Mouse (Mus musculus): Measurements from ENCODE around the gene Med25. TPM values are rescaled to one million over a fixed set of nuclear protein-coding genes. Genes with fewer than 3 reads are reported as not detected.
A peak's percentile ranks its signal among the peaks of the same experiment; 100 is the strongest.
"Not testable (repeated sequence)": the region's sequence is repeated elsewhere in the genome, so short reads cannot be mapped to it uniquely, and the experiment has no call there.

The Med25 gene
- polyA plus RNA-seq, 1 experiment from 2014 or later, result 80.0 TPM

DNA sequence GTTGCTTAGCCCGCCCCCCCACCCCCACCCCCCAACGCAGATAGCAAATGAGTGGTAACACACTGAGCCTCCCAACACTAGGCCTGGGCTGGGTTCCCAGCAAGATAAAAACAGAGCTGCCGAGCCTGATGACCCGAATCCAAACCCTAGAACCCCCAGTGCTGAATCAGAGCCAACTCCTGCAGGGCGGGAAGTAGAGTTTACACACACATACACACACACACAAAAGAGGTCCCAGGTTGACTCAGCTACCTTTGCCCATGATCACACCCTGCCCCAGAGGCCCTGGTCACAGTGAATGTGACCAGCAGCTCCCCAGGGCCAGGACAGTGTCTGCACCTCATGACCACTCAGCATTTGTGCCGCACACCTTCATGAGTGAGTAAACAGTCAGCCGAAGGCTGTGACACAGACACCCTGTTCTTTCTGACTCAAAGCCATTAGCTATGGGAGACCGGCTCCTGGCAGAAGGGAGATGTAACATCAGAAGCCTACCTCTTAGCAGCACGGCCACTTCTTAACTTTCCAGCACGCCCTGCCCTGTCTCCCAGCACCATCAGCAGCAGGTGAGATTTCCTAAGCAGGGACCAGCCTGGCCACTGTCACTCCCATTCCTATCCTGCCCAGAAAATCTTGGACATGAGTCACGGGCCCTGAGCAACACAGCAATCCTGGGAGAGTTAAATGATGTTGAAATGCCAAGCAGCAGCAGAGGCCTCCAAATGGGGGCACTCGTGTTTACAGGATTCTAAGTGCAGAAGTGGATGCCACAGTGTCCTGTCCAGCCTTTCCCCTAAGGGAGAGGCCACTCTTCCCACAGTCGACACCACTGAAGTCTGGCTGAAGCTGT, 4.0 kb downstream of the Med25 start:
- H3K4me1 ChIP-seq (ENCODE audit: control insufficient read depth, insufficient read depth, low read length), result peaks cover 14% of the 10 kb centered on the region
- H3K4me3 ChIP-seq (ENCODE audit: low read length), result no peak overlapping the region
- H3K9ac ChIP-seq (ENCODE audit: low read depth, low read length), result no peak overlapping the region
- H3K36me3 ChIP-seq (ENCODE audit: control insufficient read depth, insufficient read depth, low read length), result peaks cover 49% of the 10 kb centered on the region
- no peak for ATAC-seq (ENCODE audit: low FRiP score, low TSS enrichment)
- H3K4me2 ChIP-seq (replicated peaks; ENCODE audit: low read depth, low read length), result no peak overlapping the region
- H3K27ac ChIP-seq (ENCODE audit: low read depth, low read length), result no peak overlapping the region
- H3K27me3 ChIP-seq (ENCODE audit: control insufficient read depth, insufficient read depth, low read length), result no peaks in the 10 kb centered on the region
- 89% methylated on average over 13 of the region's 13 CpGs for WGBS
- H3K9me3 ChIP-seq (ENCODE audit: control insufficient read depth, low read length), result no peaks in the 10 kb centered on the region

DNA sequence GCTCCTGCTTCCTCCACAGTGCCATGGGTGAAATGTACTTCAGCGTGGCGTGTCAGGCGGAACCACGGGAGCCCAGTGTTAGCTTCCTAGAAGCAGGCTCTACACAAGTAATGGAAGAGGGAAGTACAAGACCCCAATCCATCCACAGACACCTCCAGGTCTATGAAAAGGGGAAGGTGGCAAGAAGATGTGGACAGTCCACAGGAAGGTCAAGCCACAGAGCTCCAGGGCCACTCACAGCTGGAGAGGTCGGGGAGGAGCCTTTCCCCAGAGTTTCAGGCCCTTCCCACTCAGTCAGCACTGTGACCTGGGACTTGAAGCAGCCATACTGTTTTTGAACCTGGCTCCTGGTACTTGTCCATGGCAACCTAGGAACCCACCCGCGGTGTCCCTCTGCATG, 5.5 kb downstream of the Med25 start:
- no peak for ATAC-seq (ENCODE audit: low FRiP score, low TSS enrichment)
- 80% methylated on average over 7 of the region's 7 CpGs for WGBS
- no peaks in the 10 kb centered on the region for H3K9me3 ChIP-seq (ENCODE audit: control insufficient read depth, low read length)
- H3K4me2 ChIP-seq (replicated peaks; ENCODE audit: low read depth, low read length), result no peak overlapping the region
- no peak overlapping the region for H3K4me3 ChIP-seq (ENCODE audit: low read length)
- H3K4me1 ChIP-seq (ENCODE audit: control insufficient read depth, insufficient read depth, low read length), result peaks cover 14% of the 10 kb centered on the region
- no peak overlapping the region for H3K27ac ChIP-seq (ENCODE audit: low read depth, low read length)
- no peaks in the 10 kb centered on the region for H3K27me3 ChIP-seq (ENCODE audit: control insufficient read depth, insufficient read depth, low read length)
- H3K9ac ChIP-seq (ENCODE audit: low read depth, low read length), result no peak overlapping the region
- peaks cover 62% of the 10 kb centered on the region for H3K36me3 ChIP-seq (ENCODE audit: control insufficient read depth, insufficient read depth, low read length)

DNA sequence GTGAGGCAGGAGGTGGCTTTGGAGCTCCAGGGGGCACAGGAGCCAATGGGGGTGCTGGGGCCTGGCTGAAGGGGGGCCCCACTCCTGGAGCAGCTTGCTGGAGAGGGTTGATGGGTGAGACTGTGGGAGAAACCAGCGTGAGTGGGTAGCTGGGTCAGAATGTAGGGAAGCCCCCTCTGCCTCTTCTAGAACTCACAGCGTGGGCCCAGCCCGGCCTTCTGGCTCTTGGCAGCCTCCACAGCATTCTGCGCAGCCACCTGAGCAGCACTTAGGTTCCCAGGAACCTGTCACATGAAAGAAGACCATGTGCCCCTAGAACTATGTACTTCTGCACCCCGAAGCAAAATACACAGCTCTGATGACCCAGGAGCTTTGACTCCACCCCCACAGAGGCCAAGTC, 7.9 kb downstream of the Med25 start:
- H3K27ac ChIP-seq (ENCODE audit: low read depth, low read length), result no peak overlapping the region
- H3K9ac ChIP-seq (ENCODE audit: low read depth, low read length), result no peak overlapping the region
- no peak for ATAC-seq (ENCODE audit: low FRiP score, low TSS enrichment)
- no peak overlapping the region for H3K4me3 ChIP-seq (ENCODE audit: low read length)
- no peaks in the 10 kb centered on the region for H3K9me3 ChIP-seq (ENCODE audit: control insufficient read depth, low read length)
- H3K27me3 ChIP-seq (ENCODE audit: control insufficient read depth, insufficient read depth, low read length), result no peaks in the 10 kb centered on the region
- H3K4me1 ChIP-seq (ENCODE audit: control insufficient read depth, insufficient read depth, low read length), result no peaks in the 10 kb centered on the region
- WGBS, result 96% methylated on average over 5 of the region's 5 CpGs
- peaks cover 84% of the 10 kb centered on the region for H3K36me3 ChIP-seq (ENCODE audit: control insufficient read depth, insufficient read depth, low read length)
- H3K4me2 ChIP-seq (replicated peaks; ENCODE audit: low read depth, low read length), result no peak overlapping the region

DNA sequence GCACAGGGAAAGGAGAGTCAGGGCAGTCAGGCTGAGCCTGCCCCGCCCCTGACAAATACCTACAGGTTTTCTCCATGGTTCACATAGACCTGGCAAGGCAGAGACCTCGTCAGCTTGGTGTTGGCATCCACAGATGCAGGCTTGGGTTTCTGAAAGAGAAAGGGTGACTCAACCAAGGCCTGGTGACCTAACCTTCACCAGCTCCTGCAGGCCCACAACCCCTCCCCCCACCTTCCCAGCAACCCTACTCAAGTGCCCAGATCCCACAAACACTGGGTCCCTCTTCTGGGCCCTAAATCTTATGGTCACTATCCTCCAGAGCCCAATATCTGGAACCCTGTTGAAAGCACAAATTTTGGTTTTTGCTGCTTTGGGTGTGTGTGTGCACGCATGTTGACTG, 9.5 kb downstream of the Med25 start:
- H3K9me3 ChIP-seq (ENCODE audit: control insufficient read depth, low read length), result no peaks in the 10 kb centered on the region
- 91% methylated on average over 3 of the region's 3 CpGs for WGBS
- H3K4me3 ChIP-seq (ENCODE audit: low read length), result no peak overlapping the region
- no peaks in the 10 kb centered on the region for H3K27me3 ChIP-seq (ENCODE audit: control insufficient read depth, insufficient read depth, low read length)
- H3K36me3 ChIP-seq (ENCODE audit: control insufficient read depth, insufficient read depth, low read length), result peaks cover 86% of the 10 kb centered on the region
- H3K4me1 ChIP-seq (ENCODE audit: control insufficient read depth, insufficient read depth, low read length), result no peaks in the 10 kb centered on the region
- H3K9ac ChIP-seq (ENCODE audit: low read depth, low read length), result no peak overlapping the region
- no peak for ATAC-seq (ENCODE audit: low FRiP score, low TSS enrichment)
- no peak overlapping the region for H3K27ac ChIP-seq (ENCODE audit: low read depth, low read length)
- H3K4me2 ChIP-seq (replicated peaks; ENCODE audit: low read depth, low read length), result no peak overlapping the region

GRCm38 (mm10) chr7:44877833-44878232, 14.7 kb downstream of the Med25 start:
- H3K36me3 ChIP-seq (ENCODE audit: control insufficient read depth, insufficient read depth, low read length), result peaks cover 70% of the 10 kb centered on the region
- WGBS, result 92% methylated on average over 14 of the region's 14 CpGs
- ATAC-seq (ENCODE audit: low FRiP score, low TSS enrichment), result no peak

GRCm38 (mm10) chr7:44871774-44872173, 20.7 kb downstream of the Med25 start:
- WGBS, result 86% methylated on average over 2 of the region's 2 CpGs
- H3K27ac ChIP-seq (ENCODE audit: low read depth, low read length); H3K27me3 ChIP-seq (ENCODE audit: control insufficient read depth, insufficient read depth, low read length); H3K4me3 ChIP-seq (ENCODE audit: low read length); H3K9ac ChIP-seq (ENCODE audit: low read depth, low read length); H3K4me2 ChIP-seq (replicated peaks; ENCODE audit: low read depth, low read length); H3K9me3 ChIP-seq (ENCODE audit: control insufficient read depth, low read length); ATAC-seq (ENCODE audit: low FRiP score, low TSS enrichment): not testable (repeated sequence)
- Histone ChIP-seq H3K4me1 (ENCODE audit: control insufficient read depth, insufficient read depth, low read length) (peaks cover 25% of the 10 kb centered on the region), H3K36me3 (ENCODE audit: control insufficient read depth, insufficient read depth, low read length) (peaks cover 15% of the 10 kb centered on the region)

More at GRCm38 (mm10) chr7:44877833-44878232, 14.7 kb downstream of the Med25 start:
- no peaks in the 10 kb centered on the region for H3K9me3 ChIP-seq (ENCODE audit: control insufficient read depth, low read length)
- no peak overlapping the region for H3K4me3 ChIP-seq (ENCODE audit: low read length)
- H3K4me1 ChIP-seq (ENCODE audit: control insufficient read depth, insufficient read depth, low read length), result peaks cover 4% of the 10 kb centered on the region; the same call in 1 of the 2 replicates
- H3K27me3 ChIP-seq (ENCODE audit: control insufficient read depth, insufficient read depth, low read length), result no peaks in the 10 kb centered on the region
- no peak overlapping the region for H3K9ac ChIP-seq (ENCODE audit: low read depth, low read length)
- no peak overlapping the region for H3K27ac ChIP-seq (ENCODE audit: low read depth, low read length)
- H3K4me2 ChIP-seq (replicated peaks; ENCODE audit: low read depth, low read length), result no peak overlapping the region

DNA sequence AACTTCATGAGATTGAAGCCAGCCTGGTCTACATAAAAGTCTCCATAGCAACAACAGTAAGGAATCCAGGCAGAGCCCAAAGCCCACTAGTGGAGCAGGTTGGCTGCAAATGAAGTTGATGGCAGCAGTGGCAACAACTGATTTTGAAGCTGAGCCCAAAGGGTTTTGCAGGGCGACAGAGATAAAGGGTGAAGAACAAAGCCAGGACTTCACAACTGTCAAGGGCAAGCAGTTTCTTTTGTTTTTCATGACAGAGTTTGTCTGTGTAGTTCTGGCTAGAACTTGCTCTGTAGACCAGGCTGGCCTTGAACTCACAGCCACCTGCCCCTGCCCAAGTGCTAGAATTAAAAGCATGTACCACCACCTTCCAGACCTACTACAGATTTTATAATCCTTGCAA, 21.3 kb downstream of the Med25 start:
- no peak for ATAC-seq (ENCODE audit: low FRiP score, low TSS enrichment)
- WGBS, result 87% methylated on average over 1 of the region's 1 CpGs
- peaks cover 13% of the 10 kb centered on the region for H3K36me3 ChIP-seq (ENCODE audit: control insufficient read depth, insufficient read depth, low read length)

DNA sequence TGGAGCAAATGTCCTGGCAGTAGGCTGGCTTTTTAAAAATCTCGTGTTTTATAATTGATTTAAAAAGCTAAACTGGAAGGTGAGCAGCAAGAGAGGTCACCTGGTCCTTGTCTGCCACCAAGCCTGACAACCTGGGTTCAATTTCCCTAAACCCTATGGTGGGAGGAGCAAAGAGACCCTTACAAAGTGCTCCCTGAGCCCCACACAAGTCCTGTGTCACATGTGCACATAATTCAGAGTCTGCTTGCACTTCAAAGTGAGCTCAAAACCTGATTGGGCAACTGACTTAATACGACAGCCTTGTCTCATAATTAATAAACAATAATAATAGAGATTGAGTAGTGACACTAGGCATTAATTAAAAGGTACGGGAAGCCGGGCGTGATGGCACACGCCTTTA, 21.9 kb downstream of the Med25 start:
- peaks cover 13% of the 10 kb centered on the region; the same call in 1 of the 2 replicates for H3K36me3 ChIP-seq (ENCODE audit: control insufficient read depth, insufficient read depth, low read length)
- H3K27me3 ChIP-seq (ENCODE audit: control insufficient read depth, insufficient read depth, low read length), result no peaks in the 10 kb centered on the region
- H3K9ac ChIP-seq (ENCODE audit: low read depth, low read length), result peak overlapping the region; percentile 97; the same call in 1 of the 2 replicates
- H3K27ac ChIP-seq (ENCODE audit: low read depth, low read length), result peak overlapping the region; percentile 100
- H3K4me3 ChIP-seq (ENCODE audit: low read length), result peak overlapping the region; percentile 96
- H3K4me2 ChIP-seq (replicated peaks; ENCODE audit: low read depth, low read length), result peak overlapping the region; percentile 90
- H3K9me3 ChIP-seq (ENCODE audit: control insufficient read depth, low read length), result no peaks in the 10 kb centered on the region
- no peak for ATAC-seq (ENCODE audit: low FRiP score, low TSS enrichment)
- H3K4me1 ChIP-seq (ENCODE audit: control insufficient read depth, insufficient read depth, low read length), result peaks cover 36% of the 10 kb centered on the region
- 78% methylated on average over 6 of the region's 6 CpGs for WGBS

More for the DNA sequence above, 21.3 kb downstream of the Med25 start:
- Histone ChIP-seq H3K4me3 (ENCODE audit: low read length) (no peak overlapping the region), H3K9ac (ENCODE audit: low read depth, low read length) (no peak overlapping the region), H3K27ac (ENCODE audit: low read depth, low read length) (no peak overlapping the region), H3K27me3 (ENCODE audit: control insufficient read depth, insufficient read depth, low read length) (no peaks in the 10 kb centered on the region), H3K4me1 (ENCODE audit: control insufficient read depth, insufficient read depth, low read length) (peaks cover 31% of the 10 kb centered on the region), H3K4me2 (replicated peaks; ENCODE audit: low read depth, low read length) (no peak overlapping the region), H3K9me3 (ENCODE audit: control insufficient read depth, low read length) (no peaks in the 10 kb centered on the region)

DNA sequence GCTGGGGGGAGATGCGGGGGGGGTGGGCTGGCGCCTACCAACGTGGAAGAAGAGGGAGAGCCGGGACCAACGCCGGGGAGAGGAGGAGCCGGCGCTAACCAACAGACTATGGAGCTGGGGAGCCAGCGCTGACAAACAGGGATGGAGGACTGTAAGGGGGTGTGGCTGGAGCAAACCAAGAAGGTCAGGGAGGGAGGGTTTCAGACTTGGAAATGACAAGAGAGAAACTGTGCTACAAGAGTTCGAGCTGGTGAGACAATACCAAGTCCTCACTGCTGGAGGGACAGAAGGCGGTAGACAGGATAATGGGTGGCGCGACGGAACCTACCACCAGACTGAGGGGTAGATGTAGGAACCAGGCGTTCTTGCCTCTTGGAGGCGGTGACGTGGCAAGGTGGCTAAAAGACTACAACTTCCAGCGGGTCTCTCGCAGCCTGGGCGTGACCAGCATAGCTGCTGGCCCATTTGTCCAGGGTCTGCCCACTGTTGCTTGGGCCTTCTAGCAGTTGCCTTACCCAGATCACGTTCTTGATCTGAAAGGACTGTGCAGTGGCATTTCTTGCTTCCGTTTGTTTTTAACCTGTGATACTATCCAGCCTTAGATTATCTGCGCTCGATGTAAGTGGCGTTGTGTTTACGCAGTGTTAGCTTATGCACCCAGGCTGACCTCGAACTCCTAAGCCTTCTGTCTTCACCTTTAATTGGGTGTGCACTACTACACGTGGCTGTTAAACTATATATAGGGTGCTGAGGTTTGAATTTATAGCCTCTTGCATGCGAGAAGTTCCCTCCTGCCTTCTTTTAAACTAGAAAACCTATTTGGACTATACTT, 22.6 kb downstream of the Med25 start, which contains the start of gene Ptov1:
Gene Ptov1 (minus strand): TSS at position 92 of the 832 bp plus-strand sequence.
- peak within 1 kb of the TSS; percentile 100 for H3K27ac ChIP-seq (ENCODE audit: low read depth, low read length)
- peaks cover 20% of the 10 kb centered on the region for H3K36me3 ChIP-seq (ENCODE audit: control insufficient read depth, insufficient read depth, low read length)
- H3K4me1 ChIP-seq (ENCODE audit: control insufficient read depth, insufficient read depth, low read length), result peaks cover 41% of the 10 kb centered on the region
- peak within 1 kb of the TSS; percentile 96 for H3K4me3 ChIP-seq (ENCODE audit: low read length)
- no peaks in the 10 kb centered on the region for H3K9me3 ChIP-seq (ENCODE audit: control insufficient read depth, low read length)
- 3% methylated on average over 29 of the region's 29 CpGs for WGBS
- peak; percentile 93 for ATAC-seq (ENCODE audit: low FRiP score, low TSS enrichment)
- peak within 1 kb of the TSS; percentile 97 for H3K9ac ChIP-seq (ENCODE audit: low read depth, low read length)
- H3K4me2 ChIP-seq (replicated peaks; ENCODE audit: low read depth, low read length), result peak within 1 kb of the TSS; percentile 90
- no peaks in the 10 kb centered on the region for H3K27me3 ChIP-seq (ENCODE audit: control insufficient read depth, insufficient read depth, low read length)

All from kidney, embryonic 14.5 days (tissue).